Mouse (Mus musculus) spleen, postnatal 14 days (tissue): ENCODE data around the gene Fhad1.

Experiments used
- DNase-seq, 2 experiments: peaks; one replicate each; pipeline ENCODE4 v3.0.0; 2021 to 2022; ENCODE audit warnings: low spot score in 2 of 2

The Fhad1 gene

GRCm38 (mm10) chr4:141886385-141886968, 128.4 kb downstream of the Fhad1 start:
- no peak for DNase-seq

- no peak for DNase-seq
Observed at GRCm38 (mm10) chr4:141885451-141885850, 129.4 kb downstream of the Fhad1 start.

GRCm38 (mm10) chr4:141882858-141883257, 132.0 kb downstream of the Fhad1 start:
- no peak for DNase-seq

- no peak for DNase-seq
Observed at GRCm38 (mm10) chr4:141881950-141882349, 132.9 kb downstream of the Fhad1 start.

- no peak for DNase-seq
Observed at GRCm38 (mm10) chr4:141881289-141881914, 133.5 kb downstream of the Fhad1 start.

GRCm38 (mm10) chr4:141879875-141880274, 135.0 kb downstream of the Fhad1 start:
- DNase-seq: no peak

GRCm38 (mm10) chr4:141879074-141879473, 135.8 kb downstream of the Fhad1 start:
- DNase-seq: no peak

GRCm38 (mm10) chr4:141878621-141879020, 136.3 kb downstream of the Fhad1 start:
- DNase-seq: no peak

- DNase-seq: no peak
Observed at GRCm38 (mm10) chr4:141875481-141876108, 139.3 kb downstream of the Fhad1 start.

GRCm38 (mm10) chr4:141874601-141875460, 140.1 kb downstream of the Fhad1 start, which contains the start of gene Efhd2:
TSS of gene Efhd2 (minus strand) at chr4:141874920.
- DNase-seq: peak; percentile 61 to 69

- no peak for DNase-seq
Observed at GRCm38 (mm10) chr4:141874111-141874600, 140.7 kb downstream of the Fhad1 start.

- no peak for DNase-seq
Observed at GRCm38 (mm10) chr4:141872977-141873376, 141.9 kb downstream of the Fhad1 start.

GRCm38 (mm10) chr4:141871909-141872308, 143.0 kb downstream of the Fhad1 start:
- no peak for DNase-seq

- no peak for DNase-seq
Observed at GRCm38 (mm10) chr4:141871333-141871725, 143.6 kb downstream of the Fhad1 start.

- DNase-seq: no peak
Observed at GRCm38 (mm10) chr4:141870666-141871332, 144.1 kb downstream of the Fhad1 start.

- DNase-seq: no peak
Observed at GRCm38 (mm10) chr4:141869436-141870215, 145.3 kb downstream of the Fhad1 start.

- DNase-seq: no peak
Observed at GRCm38 (mm10) chr4:141868051-141868450, 146.8 kb downstream of the Fhad1 start.

GRCm38 (mm10) chr4:141867498-141867897, 147.4 kb downstream of the Fhad1 start:
- DNase-seq: no peak

GRCm38 (mm10) chr4:141866933-141867490, 147.9 kb downstream of the Fhad1 start:
- no peak for DNase-seq

GRCm38 (mm10) chr4:141865600-141865999, 149.3 kb downstream of the Fhad1 start:
- DNase-seq: no peak
